Mouse (Mus musculus) brain, embryonic 18.5 days (tissue): ENCODE data around the gene Cadps2.

Experiments
- DNase-seq: peaks from one replicate; pipeline ENCODE4 v3.0.0-alpha.2; 2012; ENCODE audit warnings: low read depth, low spot score

The Cadps2 gene

DNA sequence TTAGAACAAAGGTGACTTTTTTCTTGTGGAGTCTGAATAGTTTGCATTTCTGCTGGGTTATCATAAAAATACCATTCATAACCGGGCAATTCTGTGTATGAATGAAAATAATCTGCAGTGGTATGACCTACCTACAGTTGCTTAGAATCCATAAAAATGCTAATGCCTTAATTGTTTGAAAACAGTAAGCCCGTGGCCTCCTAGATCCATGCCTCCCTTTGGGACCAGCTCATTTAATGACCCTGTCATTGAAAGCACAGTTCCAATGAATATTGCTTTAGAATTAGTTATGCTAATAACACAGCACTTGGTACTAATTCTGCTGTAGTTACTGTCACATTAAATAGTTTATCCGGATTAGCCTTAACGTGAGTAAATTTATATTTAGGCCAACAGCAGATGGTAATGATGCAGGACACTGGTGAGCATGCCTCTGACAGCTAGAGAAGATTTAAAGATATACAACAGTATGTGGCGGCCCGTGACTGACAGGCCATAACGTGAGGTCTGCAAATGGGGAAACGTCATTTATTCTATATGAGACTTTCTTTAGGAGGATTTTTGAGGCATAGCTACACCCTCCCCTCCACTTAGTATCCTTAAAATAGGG lies 477.3 kb downstream of the Cadps2 start:
- DNase-seq = no peak

DNA sequence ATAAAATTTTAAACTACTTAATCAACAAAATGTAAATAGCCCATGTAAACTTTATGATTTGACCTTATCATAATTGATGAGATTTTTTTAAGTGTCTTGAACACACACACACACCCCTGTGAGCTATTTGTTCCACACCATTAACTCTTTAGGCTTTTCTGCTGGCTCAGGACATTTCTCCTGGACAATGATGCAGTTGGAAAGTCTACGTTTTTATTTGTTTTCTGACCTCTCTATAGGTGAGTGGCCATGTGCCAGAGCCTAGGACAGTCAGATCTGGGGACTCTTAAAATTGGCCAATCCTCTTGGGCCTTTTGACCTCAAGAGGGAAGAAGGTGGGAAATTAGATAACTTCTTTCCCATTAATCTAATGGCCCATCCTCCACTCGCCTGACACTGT lies 478.6 kb downstream of the Cadps2 start:
- no peak for DNase-seq

DNA sequence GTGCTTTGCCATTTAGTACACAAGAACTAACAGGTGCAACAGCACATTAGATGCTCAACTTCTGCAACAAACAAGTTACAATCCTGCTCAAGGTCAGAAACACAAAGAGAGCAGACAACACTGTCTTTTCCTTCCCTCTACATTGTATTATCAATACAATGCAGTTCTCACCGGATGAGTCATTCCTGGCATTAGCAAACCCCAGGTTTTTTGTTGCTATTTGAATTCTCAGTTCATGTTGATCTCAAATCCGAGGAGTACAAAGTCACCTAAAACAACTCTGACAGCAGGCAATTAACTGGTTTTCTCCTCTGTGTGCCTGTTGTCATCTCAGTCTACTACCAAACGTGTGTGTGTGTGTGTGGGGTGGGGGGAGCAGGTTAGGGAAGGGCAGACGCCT lies 483.1 kb downstream of the Cadps2 start:
- no peak for DNase-seq

DNA sequence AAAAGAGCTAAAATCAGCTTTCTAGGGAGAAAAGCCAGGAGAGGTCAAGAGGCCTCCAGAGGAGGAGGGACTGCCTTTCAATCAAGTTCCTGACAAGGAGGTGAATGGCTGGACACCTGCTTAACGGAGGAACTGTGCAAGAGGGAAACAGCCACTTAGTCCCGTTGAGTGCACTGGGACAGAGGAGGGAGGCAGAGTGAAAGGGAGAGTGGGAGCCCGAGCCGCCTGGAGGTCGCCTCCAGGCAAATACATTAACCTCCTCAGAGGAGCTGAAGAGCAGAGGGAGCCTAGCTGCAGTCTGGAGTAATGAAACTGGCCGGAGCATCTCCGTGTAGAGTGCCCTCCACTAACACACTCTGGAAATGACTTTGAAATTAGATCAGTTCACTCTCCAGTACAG lies 485.7 kb downstream of the Cadps2 start:
- DNase-seq = no peak

DNA sequence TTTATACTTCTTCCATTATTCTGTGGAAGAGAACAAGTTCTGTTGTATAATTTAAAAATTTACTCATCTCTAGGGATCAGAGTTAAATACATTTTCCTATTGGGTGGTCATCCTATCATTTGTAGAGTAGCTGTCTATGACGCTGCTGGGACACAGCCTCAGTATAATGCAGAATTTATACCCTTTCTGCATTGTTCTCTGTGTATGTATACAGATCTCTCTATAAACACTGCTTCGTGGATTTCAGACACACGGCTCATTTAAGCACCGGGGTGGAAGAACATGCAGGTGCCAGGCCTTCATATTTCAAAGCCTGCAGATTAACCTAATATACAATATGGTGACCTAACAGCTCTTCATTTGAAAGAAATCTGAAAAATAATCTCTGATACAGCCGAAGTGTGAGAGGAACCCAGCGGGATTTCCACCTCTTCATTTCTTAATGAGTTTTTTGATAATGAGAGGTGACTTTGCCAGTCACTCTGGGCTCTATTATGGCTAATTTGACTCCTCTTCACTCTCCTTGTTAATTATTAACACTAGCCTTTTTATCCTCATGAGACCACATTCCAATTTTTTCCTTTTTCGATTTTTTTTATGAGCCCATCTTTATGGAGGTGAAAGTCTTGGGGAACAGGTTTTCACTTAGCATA lies 501.7 kb downstream of the Cadps2 start:
- no peak for DNase-seq

DNA sequence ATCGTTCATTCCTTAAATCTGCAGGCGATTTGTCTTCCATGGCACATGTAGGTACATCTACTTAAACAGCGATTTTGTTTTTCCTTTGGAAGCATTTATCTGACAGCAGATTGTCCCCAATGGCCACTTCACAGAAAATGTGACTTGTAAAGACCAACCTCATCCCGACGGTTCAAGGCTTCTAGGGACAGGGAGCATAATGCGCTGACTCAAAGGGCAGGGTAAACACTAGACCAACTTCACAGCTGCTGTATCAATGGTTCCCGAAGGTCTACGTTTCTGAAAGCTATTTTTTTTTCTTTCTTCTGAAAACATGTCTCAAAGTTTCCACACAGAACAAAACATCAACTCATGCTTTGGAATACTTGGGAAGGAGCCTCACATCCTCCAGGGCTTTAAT lies 524.3 kb downstream of the Cadps2 start:
- DNase-seq = no peak

DNA sequence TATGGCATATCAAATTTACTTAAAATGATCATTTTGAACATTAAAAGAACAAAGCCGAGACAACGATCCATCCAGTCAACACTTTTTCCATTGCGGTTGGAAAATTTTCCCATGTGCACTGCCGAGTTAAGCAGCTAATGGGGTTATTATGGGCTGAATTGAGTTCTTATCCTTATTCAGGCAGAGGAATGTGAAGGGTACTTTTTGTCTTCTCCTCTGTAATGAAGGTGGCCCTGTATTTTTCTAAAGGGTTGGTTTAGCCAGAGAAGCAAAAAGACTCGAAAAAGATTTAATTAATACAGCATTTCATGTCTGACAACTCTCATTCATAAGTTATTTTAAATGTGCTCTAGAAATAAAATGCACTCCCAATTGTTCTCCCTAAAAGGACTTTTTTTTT lies 524.9 kb downstream of the Cadps2 start:
- DNase-seq = no peak

DNA sequence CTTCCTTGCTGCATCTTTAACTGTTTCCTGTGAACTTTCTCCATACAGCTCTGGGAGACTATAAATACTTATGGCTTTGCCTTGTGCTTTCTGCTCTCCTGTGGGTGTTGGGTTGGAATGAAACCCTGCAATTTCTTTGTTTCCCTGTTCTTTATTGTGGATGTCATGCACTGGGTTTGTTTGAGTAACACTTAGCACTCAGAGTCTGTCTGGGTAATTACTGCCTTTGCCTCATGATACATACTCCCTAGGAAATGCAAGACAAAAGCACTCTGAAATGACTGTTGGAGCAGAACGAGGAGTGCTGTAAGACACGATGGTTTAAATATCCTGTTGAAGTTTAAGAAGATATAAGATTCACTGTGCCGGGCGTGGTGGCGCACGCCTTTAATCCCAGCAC lies 533.2 kb downstream of the Cadps2 start:
- DNase-seq = no peak

DNA sequence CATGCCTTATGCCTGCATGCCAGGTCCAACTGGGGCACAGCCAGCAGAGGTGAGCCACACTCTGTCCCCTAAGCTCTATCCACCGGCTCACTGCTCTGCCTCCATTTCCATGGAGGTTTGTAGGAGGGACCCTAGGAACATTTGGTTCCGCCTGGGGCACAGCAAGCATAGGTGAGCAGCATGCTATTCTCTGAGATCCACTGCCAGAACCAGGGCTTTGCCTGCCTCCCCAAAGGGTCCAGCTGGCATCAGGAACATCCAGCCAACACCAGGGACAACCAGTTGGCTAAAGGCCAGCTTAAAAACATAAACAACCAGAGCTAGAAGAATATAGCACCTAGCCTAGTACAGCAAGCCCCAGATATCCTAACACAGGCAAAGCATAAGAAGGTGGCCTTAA lies 540.6 kb downstream of the Cadps2 start:
- DNase-seq = no peak

DNA sequence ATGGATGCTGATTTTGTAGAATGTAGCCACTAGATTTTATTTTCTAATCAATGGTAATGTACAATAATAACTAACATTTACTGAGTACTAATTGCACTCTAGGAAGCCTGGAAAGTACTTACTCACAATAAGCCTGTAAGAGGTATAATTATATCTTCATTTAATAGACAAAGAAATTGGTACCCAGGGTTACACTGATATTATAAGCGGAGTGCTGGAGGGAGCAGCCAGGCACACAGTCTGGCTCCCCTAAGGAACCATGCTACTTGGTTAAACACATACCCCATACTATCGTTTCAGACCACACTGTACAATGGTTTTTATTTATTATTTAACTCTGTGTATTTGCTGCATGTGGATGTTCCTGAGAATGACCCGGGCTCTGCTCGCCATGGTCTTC lies 544.5 kb downstream of the Cadps2 start:
- DNase-seq = no peak

DNA sequence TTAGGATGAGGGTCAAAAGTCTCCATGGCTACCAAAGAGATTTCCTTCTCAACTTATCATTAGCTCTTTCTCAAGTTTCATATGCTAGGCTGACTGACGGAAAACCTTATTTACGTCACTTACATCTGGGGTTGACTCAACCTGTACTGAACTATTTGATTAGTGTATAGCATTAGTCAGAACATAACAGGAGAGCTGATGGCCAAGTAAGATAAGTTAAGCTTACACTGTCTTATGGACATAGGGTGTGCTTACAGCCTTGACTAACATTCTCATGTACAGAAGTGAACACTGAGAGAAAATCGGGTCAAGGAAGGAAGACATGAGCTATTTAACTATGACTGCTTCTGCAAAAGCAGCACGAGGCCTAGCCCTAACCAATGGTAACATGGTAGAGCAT lies 550.5 kb downstream of the Cadps2 start:
- DNase-seq = no peak

DNA sequence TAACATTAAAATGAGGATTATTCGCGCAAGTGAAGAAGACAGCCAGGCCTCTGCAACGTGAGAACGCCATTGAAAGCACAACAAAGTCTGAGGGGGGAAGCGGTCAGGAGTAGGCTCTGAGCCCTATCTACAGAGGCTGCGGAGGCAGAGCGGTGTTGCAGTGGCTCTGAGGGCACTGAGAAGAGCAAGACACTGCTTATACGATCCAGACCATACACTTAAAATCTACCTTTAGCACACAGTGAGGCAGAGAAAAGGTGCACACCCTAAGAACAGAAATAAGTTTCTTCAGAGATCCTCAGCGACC lies 557.8 kb downstream of the Cadps2 start:
- DNase-seq = no peak

DNA sequence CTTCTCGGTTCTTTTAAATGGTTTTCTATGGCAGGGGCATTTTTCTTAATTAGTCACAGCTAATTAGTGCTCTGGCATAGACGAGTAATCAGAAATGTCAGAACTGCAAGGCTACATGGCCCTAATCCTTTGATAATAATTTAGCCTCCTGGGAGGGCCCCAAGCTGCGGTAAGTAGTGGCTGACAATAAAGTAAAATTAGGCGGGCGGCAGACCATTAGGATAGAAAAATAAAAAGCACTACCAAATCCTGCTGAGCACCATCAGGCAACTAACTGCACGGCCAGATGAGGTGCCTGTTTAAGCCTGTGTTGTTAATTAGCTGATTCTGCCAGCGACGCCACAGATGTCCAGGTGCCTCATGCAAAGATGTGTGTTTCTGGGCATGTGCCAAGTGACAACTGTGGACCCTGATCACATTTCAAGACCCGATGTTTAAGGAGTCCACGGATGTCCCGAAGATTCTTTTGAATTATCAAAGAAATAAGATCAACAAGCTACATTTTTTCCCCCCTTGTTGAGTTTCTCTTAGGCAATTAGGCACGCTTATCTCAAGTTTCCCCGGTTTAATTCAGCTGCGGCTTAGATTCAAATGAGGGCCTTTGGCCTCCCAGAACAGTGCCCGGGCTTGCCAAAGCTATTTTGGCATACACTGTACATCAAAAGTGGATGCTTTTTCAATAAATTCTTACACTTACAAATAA lies 558.3 kb downstream of the Cadps2 start:
- DNase-seq = no peak

DNA sequence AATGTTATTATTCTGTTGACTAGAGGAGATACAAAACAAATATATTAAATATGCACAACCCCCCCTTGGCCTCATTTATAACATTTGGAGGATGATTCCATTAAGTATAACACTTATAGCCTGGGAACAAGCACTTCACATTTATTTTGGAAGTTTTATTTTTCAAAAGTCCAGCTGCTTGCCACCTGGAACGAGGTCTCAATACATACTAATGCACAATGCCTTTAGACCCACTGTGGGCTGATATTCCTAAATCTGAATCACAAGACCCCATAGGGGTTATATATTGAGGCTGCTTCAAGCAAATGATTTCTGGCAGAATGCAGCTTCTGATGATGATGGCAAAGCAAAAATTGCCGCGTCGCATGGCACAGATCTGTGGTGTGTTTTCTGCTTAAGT lies 565.7 kb downstream of the Cadps2 start:
- no peak for DNase-seq

DNA sequence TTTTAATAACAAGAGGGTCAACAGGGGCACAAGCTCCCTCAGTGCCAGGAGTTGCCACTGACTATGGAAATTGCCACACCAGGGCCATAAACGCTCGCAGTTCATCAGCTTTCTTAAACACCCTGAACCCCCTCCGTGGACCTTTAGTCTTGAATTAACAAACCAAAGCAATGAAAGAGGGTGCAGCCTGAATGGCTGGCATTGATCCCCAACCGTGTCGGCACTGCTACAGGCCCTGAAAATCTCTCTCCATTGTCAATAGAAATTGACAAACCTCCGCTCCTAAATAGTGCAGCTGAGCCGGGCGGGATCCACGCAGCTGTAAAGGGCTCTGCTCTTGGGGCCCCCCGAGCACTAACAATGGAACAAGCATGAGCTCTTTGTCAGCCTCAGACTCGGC lies 566.2 kb downstream of the Cadps2 start:
- DNase-seq = no peak

DNA sequence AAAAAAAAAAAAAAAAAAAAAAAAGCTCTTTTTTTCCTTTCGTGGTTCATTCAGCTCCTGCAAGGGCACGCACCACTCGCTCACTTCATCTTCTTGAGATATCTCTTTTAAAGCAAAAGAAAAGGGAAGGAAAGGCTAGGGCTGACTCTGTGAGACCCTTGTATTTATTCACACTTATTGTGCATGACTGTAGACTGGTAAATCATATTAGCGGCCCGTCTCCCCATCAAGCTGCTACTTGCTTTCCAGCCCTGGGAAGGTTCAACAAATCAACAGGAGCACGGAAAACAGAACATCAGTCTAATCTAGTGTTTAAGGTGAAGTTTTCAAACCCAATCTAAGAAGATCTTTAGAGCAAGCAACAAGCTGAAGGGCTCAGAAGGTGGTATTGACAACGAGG lies 566.7 kb downstream of the Cadps2 start:
- DNase-seq = no peak

DNA sequence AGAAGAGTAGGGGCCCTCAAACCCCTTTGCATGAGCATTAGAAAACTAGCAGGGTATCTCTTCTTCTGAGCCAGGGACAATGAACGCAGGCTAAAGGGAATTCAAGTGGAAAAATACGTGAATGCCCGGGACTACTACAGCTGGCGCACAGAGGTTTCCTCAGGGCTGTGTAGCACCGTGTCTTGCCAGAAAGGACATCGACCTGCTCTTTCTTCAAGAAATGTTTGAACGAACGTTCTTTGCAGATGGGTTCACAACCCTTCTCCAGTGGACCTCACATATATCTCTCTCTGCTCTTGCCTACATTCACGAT lies 578.5 kb downstream of the Cadps2 start:
- DNase-seq = no peak

DNA sequence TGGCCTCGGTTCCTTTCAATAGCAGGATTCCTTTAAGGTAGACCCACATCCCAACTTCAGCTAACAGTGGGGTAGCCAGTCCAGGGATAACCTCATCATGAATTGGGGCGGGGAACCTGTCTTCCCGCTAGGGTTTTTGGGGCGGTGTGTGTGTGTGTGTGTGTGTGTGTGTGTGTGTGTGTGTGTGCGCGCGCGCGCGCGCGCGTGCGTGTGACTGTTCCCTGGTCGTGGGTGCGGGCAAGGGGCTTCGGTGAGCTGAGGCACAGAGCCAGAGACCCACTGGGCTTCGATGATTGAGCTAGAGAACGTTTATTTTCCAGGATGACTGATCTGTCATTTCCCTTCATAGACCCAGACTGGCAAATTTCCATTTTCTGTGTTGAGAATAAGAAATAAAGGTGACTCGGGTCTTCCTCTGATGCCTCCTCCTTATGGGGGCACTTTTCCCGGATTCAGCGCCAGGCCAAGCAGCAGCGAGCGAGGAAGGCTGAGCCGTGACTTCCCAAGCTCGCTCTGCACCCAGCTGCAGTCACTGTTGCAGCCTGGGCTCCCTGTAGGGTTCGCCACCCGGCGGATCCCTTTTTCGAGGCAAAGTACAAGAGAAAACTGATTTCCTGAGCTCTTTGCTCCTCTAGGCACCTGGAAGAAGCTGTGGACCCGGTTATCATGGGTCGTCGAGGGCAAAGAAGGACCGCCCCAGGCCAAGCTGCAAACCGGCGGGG lies 579.0 kb downstream of the Cadps2 start:
- DNase-seq = no peak

DNA sequence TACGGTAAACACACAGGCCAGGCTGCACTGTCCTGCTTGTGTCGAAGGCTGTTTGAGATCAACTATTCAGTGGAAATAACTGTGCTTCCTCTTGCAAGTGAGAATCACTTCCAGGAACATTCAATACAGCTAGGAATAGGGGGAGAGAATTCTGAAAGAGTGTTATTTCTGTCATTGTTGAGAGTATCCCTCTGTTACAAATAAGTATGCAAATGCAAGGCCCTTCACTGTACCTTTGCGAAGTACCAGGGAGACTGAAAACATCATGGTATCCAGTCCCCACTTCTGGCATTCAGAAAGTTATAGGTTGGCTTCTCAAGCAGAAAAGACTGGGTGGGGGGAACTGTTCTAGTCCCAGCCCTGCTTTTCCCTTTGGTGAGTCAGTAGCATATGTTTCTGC lies 581.2 kb downstream of the Cadps2 start:
- DNase-seq = no peak

DNA sequence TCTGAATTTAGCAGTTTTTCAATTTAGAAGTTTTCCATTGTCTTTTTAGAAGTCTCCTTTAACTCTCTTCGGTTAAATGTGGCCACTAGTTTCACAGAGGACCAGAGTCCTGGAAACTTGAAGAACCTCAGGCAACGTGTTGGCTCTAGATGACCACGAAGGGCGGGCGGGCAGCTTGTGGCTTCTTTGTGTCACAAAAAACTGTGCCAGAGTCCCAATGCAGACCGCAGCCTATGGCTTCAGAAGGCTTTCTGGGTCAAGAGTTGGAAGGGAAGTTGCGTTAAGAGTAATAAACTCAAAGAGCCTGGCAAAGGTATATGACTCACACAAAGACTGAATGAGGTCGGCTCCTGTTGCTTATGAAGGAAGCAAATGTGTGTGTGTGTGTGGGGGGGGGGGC lies 584.1 kb downstream of the Cadps2 start:
- no peak for DNase-seq

DNA sequence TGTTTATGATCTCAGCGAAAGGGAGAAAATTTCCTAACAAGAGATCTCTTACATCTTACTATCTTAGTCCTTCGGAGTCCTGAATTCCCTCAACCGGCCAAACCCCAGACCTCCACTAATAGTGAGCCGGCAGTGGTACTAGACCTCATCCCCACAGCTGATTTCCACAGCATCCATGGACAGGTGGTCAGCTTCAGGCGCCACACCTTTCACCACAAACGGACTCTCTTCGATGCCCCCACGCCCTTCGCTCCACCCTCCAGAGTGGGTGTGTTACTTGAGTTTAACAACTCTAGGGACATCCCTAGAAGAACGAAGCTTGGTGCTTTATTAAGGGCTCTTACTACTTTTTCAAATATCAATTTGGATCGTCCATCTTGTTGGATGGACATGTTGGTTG lies 584.6 kb downstream of the Cadps2 start:
- DNase-seq = no peak

DNA sequence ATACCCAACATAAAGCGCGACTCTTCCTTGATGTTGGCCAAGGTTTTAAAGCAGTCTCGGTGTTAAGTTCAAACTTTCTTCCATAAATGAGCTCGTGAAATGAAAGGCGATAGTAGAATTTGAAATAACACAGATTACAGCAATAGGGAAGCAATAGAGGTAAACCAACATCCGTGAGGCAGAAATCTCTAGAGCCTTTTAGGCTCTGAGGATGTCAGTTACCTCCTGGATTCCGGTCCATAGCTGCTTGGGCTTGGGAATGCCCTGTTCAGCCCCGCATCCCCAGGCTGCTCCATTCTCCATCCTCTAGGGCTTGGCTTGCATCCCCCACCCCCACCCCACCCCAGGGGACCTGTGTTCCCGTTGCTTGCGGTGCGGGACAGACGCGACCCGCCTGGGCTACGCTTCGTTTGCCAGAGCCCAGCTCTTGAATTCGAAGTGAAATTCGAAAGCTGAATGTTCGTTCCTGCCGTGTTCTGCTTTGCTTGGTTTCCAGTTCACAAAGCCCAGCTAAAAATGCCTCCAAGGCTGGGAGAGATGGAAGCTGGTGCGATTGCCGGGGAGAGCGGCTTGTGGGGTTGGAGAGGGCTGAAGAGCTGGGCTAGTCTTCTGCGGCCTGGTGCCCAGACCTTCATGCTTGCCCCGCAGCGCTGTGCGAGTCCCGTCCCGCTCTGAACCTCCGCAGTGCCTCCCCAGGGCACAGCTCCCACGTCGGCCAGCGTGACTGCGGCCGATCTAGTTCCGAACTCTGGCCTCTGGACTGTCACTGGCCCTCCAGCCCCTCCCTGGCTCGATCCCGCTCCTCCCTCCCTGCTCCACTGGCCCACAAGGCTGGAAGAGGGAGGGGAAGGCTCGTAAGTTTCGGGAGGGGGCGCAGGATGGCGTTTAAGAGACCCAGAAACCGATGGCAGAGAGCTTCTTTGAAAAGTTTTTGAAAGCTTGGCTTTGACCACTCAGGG lies 585.6 kb downstream of the Cadps2 start:
- no peak for DNase-seq
